Mouse (Mus musculus) small intestine, adult 2 months (tissue): ENCODE data around the gene Lrrc27.

Experiments used
- CTCF ChIP-seq: fragments of 200-500 bp; IDR thresholded peaks from 2 replicates; pipeline ENCODE4 v1.5.1; 2012; ENCODE audit warnings: low read depth, mild to moderate bottlenecking, control low read depth, inconsistent platforms, low read length, moderate library complexity, mixed read lengths; ENCODE audit not compliant: insufficient replicate concordance, insufficient read length; ENCODE audit errors: extremely low read depth
- POLR2A ChIP-seq: fragments of 200-500 bp; IDR thresholded peaks from 2 replicates; pipeline ENCODE4 v1.6.1; 2012; ENCODE audit warnings: low read depth, mild to moderate bottlenecking, control low read depth, inconsistent platforms, low read length, moderate library complexity

- no peak for TF ChIP-seq CTCF
- no peak for TF ChIP-seq POLR2A
These were observed 64.7 kb downstream of the Lrrc27 start for GRCm38 (mm10) chr7:139277536-139277935.
